Mouse (Mus musculus) lung, postnatal 0 days (tissue): Measurements from ENCODE around the gene Praf2. TPM values are rescaled to one million over a fixed set of nuclear protein-coding genes. Genes with fewer than 3 reads are reported as not detected.
A peak's percentile ranks its signal among the peaks of the same experiment; 100 is the strongest.

ENCODE experiments used
- ATAC-seq: fragments of 200-750 bp; cut with Nextera tagmentation; 2 replicates; pipeline ENCODE4 v1.8.0; 2017; ENCODE audit warnings: moderate library complexity
- DNase-seq: peaks from one replicate; pipeline ENCODE4 v3.0.0-alpha.2; 2016; ENCODE audit warnings: low spot score
- H3K27ac ChIP-seq: fragments of 300-500 bp; sonication (generic); 2 replicates; pipeline ENCODE4 v1.5.1; 2014; ENCODE audit warnings: antibody characterized with exemption, mild to moderate bottlenecking, low read length, mixed read lengths
- H3K27me3 ChIP-seq: fragments of 300-500 bp; sonication (generic); replicated peaks from 2 replicates; pipeline ENCODE4 v1.6.1; 2014; ENCODE audit warnings: low read length, mixed read lengths; ENCODE audit not compliant: insufficient read depth
- H3K36me3 ChIP-seq: fragments of 300-500 bp; sonication (generic); 2 replicates; pipeline ENCODE4 v1.6.1; 2014; ENCODE audit warnings: low read length, mixed read lengths; ENCODE audit not compliant: insufficient read depth
- H3K4me1 ChIP-seq: fragments of 300-500 bp; sonication (generic); 2 replicates; pipeline ENCODE4 v1.6.1; 2014; ENCODE audit warnings: antibody characterized with exemption, low read depth, low read length, mixed read lengths; ENCODE audit not compliant: insufficient read depth
- H3K4me2 ChIP-seq: fragments of 300-500 bp; sonication (generic); replicated peaks from 2 replicates; pipeline ENCODE4 v1.6.1; 2014; ENCODE audit warnings: low read depth, mild to moderate bottlenecking, low read length, moderate library complexity, mixed read lengths
- H3K4me3 ChIP-seq: fragments of 300-500 bp; sonication (generic); 2 replicates; pipeline ENCODE4 v1.5.1; 2014; ENCODE audit warnings: low read depth, low read length
- H3K9ac ChIP-seq: fragments of 300-500 bp; sonication (generic); replicated peaks from 2 replicates; pipeline ENCODE4 v1.6.1; 2014; ENCODE audit warnings: low read depth, mild to moderate bottlenecking
- H3K9me3 ChIP-seq: fragments of 300-500 bp; sonication (generic); 2 replicates; pipeline ENCODE4 v1.6.1; 2016; ENCODE audit warnings: low read length, mixed read lengths
- CTCF ChIP-seq: IDR thresholded peaks from 2 replicates; pipeline ENCODE4 v1.5.1; 2016; ENCODE audit warnings: antibody characterized with exemption, mild to moderate bottlenecking
- EP300 ChIP-seq: IDR thresholded peaks from 2 replicates; pipeline ENCODE4 v1.6.1; 2016; ENCODE audit warnings: antibody characterized with exemption, mild to moderate bottlenecking, control low read depth
- WGBS: fragments of 180-500 bp; shearing (Covaris S2); extraction: QIAGEN DNeasy Blood & Tissue Kit; methylation state at CpG from one replicate; pipeline ENCODE4 v1.1.7; 2014; 5-methylcytosine and 5-hydroxymethylcytosine counted together
- polyA plus RNA-seq: library from polyadenylated mRNA; unstranded; fragments of >200 nt; fragmentation: Nextera tagmentation; extraction: Ambion mirVana; gene quantifications from 2 replicates; pipeline ENCODE4 v1.2.1, GENCODE M21; 2015

Gene Praf2
- polyA plus RNA-seq: 18.3 and 18.8 TPM in 2 replicates

GRCm38 (mm10) chrX:7728215-7728921 is at the start of gene Praf2:
Praf2 (plus strand) TSS chrX:7728439.
- H3K9me3 ChIP-seq: no peaks in the 10 kb centered on the region

DNA sequence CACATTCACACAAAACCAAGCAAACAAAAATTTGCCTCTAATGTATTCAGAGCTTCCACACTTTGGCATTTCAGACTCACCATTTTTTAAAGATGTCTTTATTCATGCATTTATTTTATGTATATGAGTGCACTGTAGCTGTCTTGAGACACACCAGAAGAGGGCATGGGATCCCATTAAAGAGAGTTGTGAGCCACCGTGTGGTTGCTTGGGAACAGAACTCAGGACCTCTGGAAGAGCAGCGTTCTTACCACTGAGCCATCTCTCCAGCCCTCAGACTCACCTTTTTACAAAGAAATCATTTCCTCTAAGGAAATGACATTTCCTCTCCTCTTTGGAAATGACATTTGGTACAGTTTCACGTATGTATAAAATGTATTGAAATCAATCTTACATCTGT is 49.3 kb upstream of the Praf2 start:
- Histone ChIP-seq H3K27ac (no peak overlapping the region), H3K4me3 (no peak overlapping the region), H3K4me1 (no peaks in the 10 kb centered on the region), H3K36me3 (no peaks in the 10 kb centered on the region), H3K9me3 (no peaks in the 10 kb centered on the region), H3K4me2 (no peak overlapping the region), H3K27me3 (no peaks in the 10 kb centered on the region), H3K9ac (no peak overlapping the region)
- TF ChIP-seq CTCF (peak; percentile 28; the same call in 1 of the 2 replicates), EP300 (no peak)
- DNase-seq (no peak), ATAC-seq (no peak)
- 22% methylated on average over 3 of the region's 3 CpGs for WGBS

More at GRCm38 (mm10) chrX:7728215-7728921, at the start of gene Praf2:
- no peaks in the 10 kb centered on the region for H3K4me1 ChIP-seq
- H3K36me3 ChIP-seq: no peaks in the 10 kb centered on the region
- DNase-seq (peak; percentile 93), ATAC-seq (peak; percentile 80)
- H3K4me3 ChIP-seq: peak within 1 kb of the TSS; percentile 28
- H3K9ac ChIP-seq: no peak within 1 kb of the TSS
- peak within 1 kb of the TSS; percentile 47; the same call in 1 of the 2 replicates for H3K27ac ChIP-seq
- peak within 1 kb of the TSS; percentile 48 for H3K4me2 ChIP-seq
- no peaks in the 10 kb centered on the region for H3K27me3 ChIP-seq
- WGBS: 24% methylated on average over 42 of the region's 42 CpGs
- TF ChIP-seq CTCF: 0 out of 2 replicates have a peak, but pooled peaks have one; percentile 7
- no peak for TF ChIP-seq EP300

- Histone ChIP-seq H3K4me2 (peak overlapping the region; percentile 52), H3K9me3 (no peaks in the 10 kb centered on the region), H3K36me3 (no peaks in the 10 kb centered on the region), H3K27ac (peak overlapping the region; percentile 14; the same call in 1 of the 2 replicates), H3K27me3 (no peaks in the 10 kb centered on the region), H3K4me1 (no peaks in the 10 kb centered on the region), H3K9ac (no peak overlapping the region), H3K4me3 (peak overlapping the region; percentile 10; the same call in 1 of the 2 replicates)
- 17% methylated on average over 26 of the region's 27 CpGs for WGBS
- ATAC-seq (peak; percentile 96), DNase-seq (peak; percentile 91)
- TF ChIP-seq EP300 (no peak), CTCF (peak; percentile 80)
Measured at GRCm38 (mm10) chrX:7679405-7680056, 48.7 kb upstream of the Praf2 start.

DNA sequence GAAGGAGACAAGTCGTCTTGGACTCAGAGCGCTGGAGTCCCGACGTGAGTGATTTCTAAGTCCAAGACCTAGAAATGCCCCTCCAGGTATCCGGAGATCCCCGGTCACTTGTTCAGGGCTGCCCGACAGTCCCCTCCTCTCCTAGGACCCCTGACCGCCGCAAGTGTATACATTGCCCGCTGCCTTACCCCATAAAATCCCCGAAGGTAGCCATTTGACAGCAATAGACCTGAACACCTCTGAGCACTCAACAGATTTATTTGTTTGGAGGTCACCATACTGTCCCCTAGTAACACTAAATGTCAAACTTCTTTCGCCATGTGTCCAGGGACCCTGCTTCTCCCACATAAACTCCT is 48.2 kb upstream of the Praf2 start:
- Histone ChIP-seq H3K36me3 (no peaks in the 10 kb centered on the region), H3K4me1 (no peaks in the 10 kb centered on the region), H3K27ac (no peak overlapping the region), H3K9ac (no peak overlapping the region), H3K4me3 (no peak overlapping the region; the same call in 1 of the 2 replicates), H3K9me3 (no peaks in the 10 kb centered on the region), H3K4me2 (peak overlapping the region; percentile 52), H3K27me3 (no peaks in the 10 kb centered on the region)
- DNase-seq: no peak
- WGBS: 27% methylated on average over 10 of the region's 12 CpGs
- ATAC-seq: no peak
- TF ChIP-seq EP300: no peak
- TF ChIP-seq CTCF: no peak

- no peak within 1 kb of the TSS; the same call in 1 of the 2 replicates for H3K4me3 ChIP-seq
- WGBS: 61% methylated on average over 13 of the region's 14 CpGs
- peak within 1 kb of the TSS; percentile 52 for H3K4me2 ChIP-seq
- TF ChIP-seq EP300: no peak
- TF ChIP-seq CTCF: no peak
- no peak within 1 kb of the TSS for H3K9ac ChIP-seq
- ATAC-seq: no peak
- H3K9me3 ChIP-seq: no peaks in the 10 kb centered on the region
- H3K27ac ChIP-seq: peak within 1 kb of the TSS; percentile 32; the same call in 1 of the 2 replicates
- no peaks in the 10 kb centered on the region for H3K27me3 ChIP-seq
- DNase-seq: no peak
- H3K36me3 ChIP-seq: no peaks in the 10 kb centered on the region
- H3K4me1 ChIP-seq: no peaks in the 10 kb centered on the region
Measured at GRCm38 (mm10) chrX:7680864-7681263, 47.4 kb upstream of the Praf2 start, which contains the start of gene Magix. Magix (minus strand) TSS chrX:7681251.

GRCm38 (mm10) chrX:7688321-7688720 is 39.9 kb upstream of the Praf2 start:
- ATAC-seq (no peak), DNase-seq (no peak)
- WGBS: 100% methylated on average over 2 of the region's 2 CpGs
- TF ChIP-seq CTCF: no peak
- Histone ChIP-seq H3K27me3 (no peaks in the 10 kb centered on the region), H3K4me3 (no peak overlapping the region), H3K36me3 (no peaks in the 10 kb centered on the region), H3K9me3 (no peaks in the 10 kb centered on the region), H3K4me1 (no peaks in the 10 kb centered on the region), H3K27ac (no peak overlapping the region), H3K4me2 (no peak overlapping the region), H3K9ac (no peak overlapping the region)
